ENCODE assay signal across 19 mouse cellular contexts in genomic region chr6:136946241-136946640, GRCm38 (mm10). TPM values are rescaled to one million over a fixed set of nuclear protein-coding genes. Genes with fewer than 3 reads are reported as not detected.
DNase-seq lines count a peak whose midpoint lies in the region; ATAC-seq and TF ChIP-seq lines count a peak whose summit lies in the region.
"Had no signal": no experiment of that assay in that cellular context is flagged by ENCODE, and none has a peak within 500 bp of the region (broad histone marks: within the 10 kb centered on the region; RNA-seq: fewer than 3 reads in every experiment).

No protein-coding gene starts in this region.

- H3K9me3 ChIP-seq in limb, embryonic 12.5 days, result no peaks in the 10 kb centered on the region
- H3K9me3 ChIP-seq in limb, embryonic 10.5 days (replicated peaks), result no peaks in the 10 kb centered on the region
- no peaks in the 10 kb centered on the region for H3K9me3 ChIP-seq in CH12.LX (replicated peaks; ENCODE audit: low read length)
- H3K9me3 ChIP-seq in intestine, postnatal 0 days (ENCODE audit: control insufficient read depth), result no peaks in the 10 kb centered on the region
- H3K9me3 ChIP-seq: embryonic facial prominence, embryonic 15.5 days; forebrain, embryonic 13.5 days; heart, embryonic 13.5 days; liver, embryonic 13.5 days; midbrain, embryonic 10.5 days; neural tube, embryonic 13.5 days had no signal

- no peaks in the 10 kb centered on the region for H3K36me3 ChIP-seq in limb, embryonic 12.5 days
- H3K36me3 ChIP-seq in limb, embryonic 10.5 days, result no peaks in the 10 kb centered on the region
- H3K36me3 ChIP-seq in CH12.LX (replicated peaks in 1 of 2; ENCODE audit: control insufficient read depth in 1 of 2, insufficient read depth in 1 of 2, low read length in 1 of 2), result no peaks in the 10 kb centered on the region
- H3K36me3 ChIP-seq in intestine, postnatal 0 days (ENCODE audit: control insufficient read depth, insufficient read depth), result no peaks in the 10 kb centered on the region
- H3K36me3 ChIP-seq: embryonic facial prominence, embryonic 15.5 days; heart, embryonic 13.5 days; liver, embryonic 13.5 days; midbrain, embryonic 10.5 days; neural tube, embryonic 13.5 days had no signal

- TF ChIP-seq CTCF in CH12.LX (conservative IDR thresholded peaks at IDR 0.05 in 1 of 2, IDR thresholded peaks at IDR 0.05 in 1 of 2; ENCODE audit: low read depth in 2 of 2, low read length in 2 of 2), result no peak
- no peak for TF ChIP-seq CTCF in intestine, postnatal 0 days (IDR thresholded peaks at IDR 0.05; ENCODE audit: low read depth)

- H3K27ac ChIP-seq in limb, embryonic 12.5 days, result peak overlapping the region; percentile 77
- no peak overlapping the region for H3K27ac ChIP-seq in limb, embryonic 10.5 days
- no peak overlapping the region for H3K27ac ChIP-seq in CH12.LX (ENCODE audit: insufficient read depth, low read depth)
- no peak overlapping the region for H3K27ac ChIP-seq in intestine, postnatal 0 days (ENCODE audit: low read depth, low read length)
- H3K27ac ChIP-seq: embryonic facial prominence, embryonic 15.5 days; forebrain, embryonic 13.5 days; heart, embryonic 13.5 days; liver, embryonic 13.5 days; midbrain, embryonic 10.5 days; neural tube, embryonic 13.5 days had no signal

- H3K27me3 ChIP-seq in limb, embryonic 12.5 days, result no peaks in the 10 kb centered on the region
- H3K27me3 ChIP-seq in limb, embryonic 10.5 days (ENCODE audit: low read depth, poor library complexity, severe bottlenecking), result no peaks in the 10 kb centered on the region
- H3K27me3 ChIP-seq in CH12.LX (replicated peaks), result no peaks in the 10 kb centered on the region
- H3K27me3 ChIP-seq in intestine, postnatal 0 days (replicated peaks; ENCODE audit: control insufficient read depth, insufficient read depth, low read length), result no peaks in the 10 kb centered on the region
- H3K27me3 ChIP-seq: embryonic facial prominence, embryonic 15.5 days; forebrain, embryonic 13.5 days; heart, embryonic 13.5 days; liver, embryonic 13.5 days; neural tube, embryonic 13.5 days had no signal

- peaks cover 4% of the 10 kb centered on the region for H3K79me2 ChIP-seq in CH12.LX (replicated peaks; ENCODE audit: control insufficient read depth, extremely low read depth, insufficient read depth, poor library complexity, severe bottlenecking)

- in situ Hi-C loops in CH12.LX (cut with MboI; ENCODE audit: low pct_ligation_motif_present, low pct_unique_long_range_greater_than_20kb, low sequenced_read_pairs), result no loop called here

- dilution Hi-C loops in CH12.LX (cut with MboI; ENCODE audit: extremely low pct_ligation_motif_present, extremely low pct_unique_long_range_greater_than_20kb, low sequenced_read_pairs), result no loop called here

- no peak for TF ChIP-seq EP300 in CH12.LX (IDR thresholded peaks at IDR 0.05; ENCODE audit: low read length)

- TF ChIP-seq RAD21 in CH12.LX (IDR thresholded peaks at IDR 0.05; ENCODE audit: low read depth, low read length), result no peak

- no peak overlapping the region for H3K4me3 ChIP-seq in limb, embryonic 12.5 days (replicated peaks)
- no peak overlapping the region for H3K4me3 ChIP-seq in limb, embryonic 10.5 days
- H3K4me3 ChIP-seq in CH12.LX (replicated peaks in 1 of 3; ENCODE audit: low read depth in 2 of 3, low read length in 2 of 3, poor library complexity in 1 of 3), result no peak overlapping the region
- H3K4me3 ChIP-seq in intestine, postnatal 0 days (ENCODE audit: low read depth, low read length), result no peak overlapping the region
- H3K4me3 ChIP-seq: embryonic facial prominence, embryonic 15.5 days; forebrain, embryonic 13.5 days; heart, embryonic 13.5 days; liver, embryonic 13.5 days; midbrain, embryonic 10.5 days; neural tube, embryonic 13.5 days had no signal

- 87% methylated on average over 5 of the region's 5 CpGs for WGBS in limb, embryonic 12.5 days
- 94% methylated on average over 5 of the region's 5 CpGs for WGBS in limb, embryonic 10.5 days
- WGBS in intestine, postnatal 0 days, result 59% methylated on average over 5 of the region's 5 CpGs

- no peak for TF ChIP-seq POLR2A in CH12.LX (IDR thresholded peaks at IDR 0.05; ENCODE audit: low read depth, low read length)

- no peak for ATAC-seq in limb, embryonic 12.5 days (ENCODE audit: insufficient number of reproducible peaks, insufficient read depth, low FRiP score, low TSS enrichment, low read depth)
- ATAC-seq in hematopoietic stem cell, adult 5-6 weeks (replicated peaks in 1 of 2; ENCODE audit: insufficient read depth in 1 of 2, low FRiP score in 2 of 2, low TSS enrichment in 1 of 2, low read depth in 1 of 2, poor library complexity in 2 of 2, severe bottlenecking in 2 of 2), result peak; percentile 82 to 85
- no peak for ATAC-seq in intestine, postnatal 0 days
- ATAC-seq: inflammation-experienced regulatory T-cells, adult 6 months had no signal

- H3K9ac ChIP-seq in limb, embryonic 12.5 days (replicated peaks), result no peak overlapping the region
- no peak overlapping the region for H3K9ac ChIP-seq in CH12.LX (ENCODE audit: insufficient read depth, low read depth)
- no peak overlapping the region for H3K9ac ChIP-seq in intestine, postnatal 0 days (ENCODE audit: low read depth, low read length)
- H3K9ac ChIP-seq: embryonic facial prominence, embryonic 15.5 days; forebrain, embryonic 13.5 days; heart, embryonic 13.5 days; liver, embryonic 13.5 days; neural tube, embryonic 13.5 days had no signal

- H3K4me2 ChIP-seq in limb, embryonic 12.5 days, result no peak overlapping the region
- no peak overlapping the region for H3K4me2 ChIP-seq in CH12.LX (ENCODE audit: insufficient read depth, low read depth, poor library complexity, severe bottlenecking)
- H3K4me2 ChIP-seq in intestine, postnatal 0 days (replicated peaks; ENCODE audit: low read depth), result no peak overlapping the region
- H3K4me2 ChIP-seq: embryonic facial prominence, embryonic 15.5 days; forebrain, embryonic 13.5 days; heart, embryonic 13.5 days; liver, embryonic 13.5 days; neural tube, embryonic 13.5 days had no signal

- peaks cover 44% of the 10 kb centered on the region for H3K4me1 ChIP-seq in limb, embryonic 12.5 days (replicated peaks)
- peaks cover 23% of the 10 kb centered on the region for H3K4me1 ChIP-seq in limb, embryonic 10.5 days
- peaks cover 11 to 37% of the 10 kb centered on the region in 2 experiments for H3K4me1 ChIP-seq in CH12.LX (ENCODE audit: control insufficient read depth in 1 of 2, insufficient read depth in 2 of 2)
- no peaks in the 10 kb centered on the region for H3K4me1 ChIP-seq in intestine, postnatal 0 days (replicated peaks; ENCODE audit: control insufficient read depth, insufficient read depth, low read length)

- DNase-seq in limb, embryonic 10.5 days (ENCODE audit: low spot score), result no peak
- peak; percentile 43 for DNase-seq in CH12.LX (ENCODE audit: extremely low read depth)
- DNase-seq in spleen, postnatal 36 days (ENCODE audit: low spot score in 2 of 2), result peak; percentile 80
- no peak for DNase-seq in cerebellum, postnatal 4 days (ENCODE audit: low spot score in 2 of 2)
- DNase-seq: adrenal gland, postnatal 25 days; cerebellum, adult 9-10 months; gastrocnemius, postnatal 36 days; heart, postnatal 36 days; liver, embryonic 13.5 days had no signal

TF ChIP-seq in CH12.LX, 34 proteins besides CTCF, POLR2A, EP300 and RAD21:
- TF ChIP-seq PAX5 (IDR thresholded peaks at IDR 0.05; ENCODE audit: low read length), result no peak
- TF ChIP-seq USF1 (IDR thresholded peaks at IDR 0.05; ENCODE audit: low read depth, low read length), result no peak
- TF ChIP-seq BHLHE40 (IDR thresholded peaks at IDR 0.05; ENCODE audit: low read depth, low read length), result no peak
- TF ChIP-seq RCOR1 (conservative IDR thresholded peaks at IDR 0.05; ENCODE audit: low read depth, low read length), result no peak
- no peak for TF ChIP-seq NELFE (IDR thresholded peaks at IDR 0.05; ENCODE audit: low read depth, low read length)
- TF ChIP-seq IRF4 (IDR thresholded peaks at IDR 0.05; ENCODE audit: low read depth, low read length), result no peak
- no peak for TF ChIP-seq MAFK (IDR thresholded peaks at IDR 0.05; ENCODE audit: insufficient replicate concordance, low read length)
- no peak for TF ChIP-seq MAZ (IDR thresholded peaks at IDR 0.05; ENCODE audit: low read depth, low read length)
- TF ChIP-seq SIN3A (IDR thresholded peaks at IDR 0.05; ENCODE audit: low read length), result no peak
- TF ChIP-seq MAX (IDR thresholded peaks at IDR 0.05; ENCODE audit: low read length), result no peak
- TF ChIP-seq GABPA (IDR thresholded peaks at IDR 0.05; ENCODE audit: insufficient replicate concordance, low read depth, low read length), result no peak
- TF ChIP-seq UBTF (IDR thresholded peaks at IDR 0.05; ENCODE audit: low read depth, low read length), result no peak

RNA-seq across cellular contexts. Expression of gene Arhgdib, which starts 4.5 kb away (rescaled TPM):
- polyA plus RNA-seq in limb, embryonic 12.5 days (2016; fragmentation: Nextera tagmentation; extraction: Ambion mirVana), result 33.9 and 42.1 TPM in 2 replicates
- polyA plus RNA-seq in limb, embryonic 10.5 days (2016; fragmentation: Nextera tagmentation; extraction: Ambion mirVana), result 30.2 and 32.5 TPM in 2 replicates
- 348 and 355 TPM in 2 replicates for total RNA-seq in CH12.LX (2012; rRNA removed)
- total RNA-seq in CH12.LX (2014; rRNA removed), result 297 and 321 TPM in 2 replicates
- 1,134 and 1,150 TPM in 2 replicates for polyA plus RNA-seq in CH12.LX (2012; ENCODE audit: insufficient read length, low read depth)
- total RNA-seq in hematopoietic stem cell, adult 5-6 weeks (2017), result 665 and 866 TPM in 2 replicates
- polyA plus RNA-seq in intestine, postnatal 0 days (2015; fragmentation: Nextera tagmentation; extraction: Ambion mirVana), result 22.2 and 22.6 TPM in 2 replicates

RNA-seq across cellular contexts. Expression of gene Pde6h, which starts 22.6 kb away (rescaled TPM):
- 0.23 TPM in 1 of 2 replicates, not detected in the other for polyA plus RNA-seq in limb, embryonic 12.5 days (2016; fragmentation: Nextera tagmentation; extraction: Ambion mirVana)
- polyA plus RNA-seq in limb, embryonic 10.5 days (2016; fragmentation: Nextera tagmentation; extraction: Ambion mirVana), result not detected in 2 replicates
- total RNA-seq in CH12.LX (2012; rRNA removed) (0.04 TPM in 2 replicates), CH12.LX (2014; rRNA removed) (0.08 TPM in 1 of 2 replicates, not detected in the other)
- 0.04 and 0.30 TPM in 2 replicates for polyA plus RNA-seq in CH12.LX (2012; ENCODE audit: insufficient read length, low read depth)
- 0.44 TPM in 1 of 2 replicates, not detected in the other for total RNA-seq in hematopoietic stem cell, adult 5-6 weeks (2017)
- 0.44 TPM in 1 of 2 replicates, not detected in the other for polyA plus RNA-seq in intestine, postnatal 0 days (2015; fragmentation: Nextera tagmentation; extraction: Ambion mirVana)
- total RNA-seq: gastrocnemius, postnatal 36 days; heart, postnatal 36 days had no signal
- polyA plus RNA-seq: embryonic facial prominence, embryonic 15.5 days; forebrain, embryonic 13.5 days; heart, embryonic 13.5 days; inflammation-experienced regulatory T-cells, adult 6 months; liver, embryonic 13.5 days; midbrain, embryonic 10.5 days; neural tube, embryonic 13.5 days; small intestine, adult 2 months had no signal

RNA-seq across cellular contexts. Expression of gene Erp27, which starts 24.3 kb away (rescaled TPM):
- polyA plus RNA-seq in limb, embryonic 12.5 days (2016; fragmentation: Nextera tagmentation; extraction: Ambion mirVana), result 0.15 and 0.33 TPM in 2 replicates
- 0.15 TPM in 1 of 2 replicates, not detected in the other for polyA plus RNA-seq in limb, embryonic 10.5 days (2016; fragmentation: Nextera tagmentation; extraction: Ambion mirVana)
- 0.55 and 0.63 TPM in 2 replicates for total RNA-seq in CH12.LX (2012; rRNA removed)
- total RNA-seq in CH12.LX (2014; rRNA removed), result 0.43 TPM in 1 of 2 replicates, not detected in the other
- polyA plus RNA-seq in CH12.LX (2012; ENCODE audit: insufficient read length, low read depth), result 1.8 and 1.9 TPM in 2 replicates
- 1.5 TPM in 1 of 2 replicates, not detected in the other for total RNA-seq in hematopoietic stem cell, adult 5-6 weeks (2017)
- 0.48 and 0.68 TPM in 2 replicates for polyA plus RNA-seq in intestine, postnatal 0 days (2015; fragmentation: Nextera tagmentation; extraction: Ambion mirVana)
- total RNA-seq: adrenal gland, postnatal 25 days; gastrocnemius, postnatal 36 days; heart, postnatal 36 days had no signal
- polyA plus RNA-seq: midbrain, embryonic 10.5 days; neural tube, embryonic 13.5 days had no signal

Comparison
In these comparisons a context has a peak if more than half of its experiments do, and no peak if none do; other contexts are left out.
1. ATAC-seq: peak in hematopoietic stem cell, adult 5-6 weeks (2 of 2); none in limb, embryonic 12.5 days (single experiment) and intestine, postnatal 0 days (single experiment).
2. DNase-seq: peak in CH12.LX (single experiment) and spleen, postnatal 36 days (2 of 2); none in limb, embryonic 10.5 days (single experiment) and cerebellum, postnatal 4 days (0 of 2).
3. RNA of gene Arhgdib, which starts 4.5 kb away (polyA plus RNA-seq): 1,134 to 1,150 TPM in CH12.LX; 33.9 to 42.1 TPM in limb, embryonic 12.5 days, 30.2 to 32.5 TPM in limb, embryonic 10.5 days and 22.2 to 22.6 TPM in intestine, postnatal 0 days; every median in the first group is over 10 times any median in the second.